Mouse (Mus musculus) megakaryocyte, adult 5-6 weeks (primary cell): ENCODE results near the gene Chn2. TPM values are rescaled to one million over a fixed set of nuclear protein-coding genes. Genes with fewer than 3 reads are reported as not detected.
A peak's percentile ranks its signal among the peaks of the same experiment; 100 is the strongest.

Experiments
- ATAC-seq: 2 replicates; pipeline ENCODE4 v1.8.0; 2016; ENCODE audit warnings: mild to moderate bottlenecking, inconsistent platforms; ENCODE audit not compliant: poor library complexity, severe bottlenecking
- total RNA-seq, 2 experiments: library from RNA; stranded (forward) in 1 of 2; stranded (reverse) in 1 of 2; fragments of 153-499, 151-499 nt in 1 of 2; fragments of 221-1000, 200-1000 nt in 1 of 2; gene quantifications; 2 replicates each; pipeline versions ENCODE4 v1.2.3 to v1.2.4; 2015 to 2017

Gene Chn2
- total RNA-seq, 2 experiments from 2014 or later = 21.0 to 21.5 TPM

DNA sequence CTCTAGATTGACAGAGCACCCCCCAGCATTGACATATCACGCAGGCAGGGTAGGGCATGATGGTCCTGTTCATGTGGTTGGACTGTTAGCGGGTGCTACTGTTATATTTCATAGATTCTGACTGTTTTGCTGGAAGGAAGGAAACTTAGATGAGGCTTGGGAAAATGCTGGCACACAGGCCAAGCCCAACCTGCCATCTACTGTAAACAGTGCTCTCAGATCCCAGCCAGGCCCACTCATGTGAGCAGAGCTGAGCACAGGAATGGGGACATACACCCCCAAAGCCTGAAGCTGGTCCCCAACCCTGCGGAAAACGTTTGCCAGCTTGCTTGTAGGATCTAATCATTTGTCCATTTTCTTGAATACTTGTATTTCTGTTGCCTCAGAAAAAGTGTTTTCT, 32.1 kb downstream of the Chn2 start:
- ATAC-seq = no peak

DNA sequence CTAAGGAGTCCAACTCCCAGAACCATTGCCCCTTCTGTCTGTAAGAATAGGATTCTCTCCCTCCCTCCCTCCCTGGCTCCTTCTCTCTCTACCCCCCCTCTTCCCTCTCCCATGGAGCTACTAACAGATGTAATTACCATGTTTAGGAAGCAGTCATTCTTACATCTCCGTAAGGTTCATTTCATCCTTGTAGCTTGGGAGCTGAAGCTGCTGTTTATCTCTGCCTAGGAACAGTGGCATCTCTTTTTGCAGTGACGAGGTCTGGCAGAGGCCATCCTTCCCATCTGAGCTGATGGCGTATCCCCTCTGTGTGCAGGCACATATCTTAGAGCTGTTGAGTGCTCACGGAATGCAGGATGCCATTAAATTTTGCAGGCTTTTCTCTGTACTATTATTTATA, 35.1 kb downstream of the Chn2 start:
- ATAC-seq = no peak

DNA sequence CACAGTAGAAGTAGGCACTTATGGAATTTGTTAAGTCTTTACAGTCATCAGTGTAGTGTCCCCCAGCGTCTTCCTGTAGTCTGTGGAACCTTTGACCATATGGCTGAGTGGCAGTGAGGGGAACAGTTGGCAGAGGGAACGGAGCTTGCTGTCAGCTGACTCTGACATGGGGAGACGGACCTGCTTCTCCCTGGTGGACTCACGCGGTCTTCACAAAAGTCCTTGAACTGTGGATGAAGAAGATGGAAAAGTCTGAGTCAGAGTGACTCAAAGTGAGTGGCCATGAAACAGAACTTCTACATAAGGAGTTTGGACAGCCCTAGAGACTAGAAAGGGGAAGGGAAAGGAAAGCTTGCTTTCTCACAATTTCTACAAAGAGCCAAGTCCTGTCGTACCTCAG, 36.1 kb downstream of the Chn2 start:
- ATAC-seq = peak; percentile 36; the same call in 1 of the 2 replicates

DNA sequence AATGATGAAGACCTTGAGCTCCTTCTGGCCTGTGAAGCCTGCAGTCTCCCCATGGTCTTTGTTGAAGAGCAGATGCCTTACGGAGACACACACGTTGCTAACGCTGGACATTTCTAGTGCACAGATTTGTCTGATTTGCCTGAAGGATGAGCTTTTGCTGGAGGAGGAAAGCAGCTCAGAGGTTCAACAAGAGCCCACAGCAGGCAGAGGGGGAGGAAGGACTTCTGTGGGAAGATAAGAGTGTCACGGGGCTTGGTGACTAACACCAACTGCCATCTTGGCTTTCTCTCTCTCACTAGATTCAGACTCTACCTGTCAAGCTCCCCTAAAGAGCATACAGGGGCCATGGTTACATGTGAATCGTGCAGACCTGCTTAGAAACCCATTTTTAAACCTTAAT, 37.3 kb downstream of the Chn2 start:
- no peak for ATAC-seq

DNA sequence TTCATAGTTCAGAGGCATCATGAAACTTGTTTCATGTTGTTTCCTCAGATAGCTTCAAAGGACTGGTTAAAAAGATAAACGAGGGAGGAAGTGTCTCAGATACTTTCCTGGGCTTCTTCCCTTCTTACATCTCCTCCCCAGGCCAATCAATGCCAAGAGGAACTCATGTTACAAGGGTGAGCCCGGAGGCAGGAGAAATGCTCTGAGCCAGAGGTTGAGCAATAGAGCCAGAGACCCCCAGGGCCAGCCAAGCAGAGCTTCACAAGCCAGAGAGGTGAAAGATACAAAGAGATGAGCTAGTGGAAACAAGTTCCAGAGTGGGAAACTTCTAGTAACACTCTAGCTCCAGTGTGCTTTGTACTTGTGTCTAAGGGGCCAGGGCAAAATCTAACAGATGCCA, 38.9 kb downstream of the Chn2 start:
- ATAC-seq = no peak

DNA sequence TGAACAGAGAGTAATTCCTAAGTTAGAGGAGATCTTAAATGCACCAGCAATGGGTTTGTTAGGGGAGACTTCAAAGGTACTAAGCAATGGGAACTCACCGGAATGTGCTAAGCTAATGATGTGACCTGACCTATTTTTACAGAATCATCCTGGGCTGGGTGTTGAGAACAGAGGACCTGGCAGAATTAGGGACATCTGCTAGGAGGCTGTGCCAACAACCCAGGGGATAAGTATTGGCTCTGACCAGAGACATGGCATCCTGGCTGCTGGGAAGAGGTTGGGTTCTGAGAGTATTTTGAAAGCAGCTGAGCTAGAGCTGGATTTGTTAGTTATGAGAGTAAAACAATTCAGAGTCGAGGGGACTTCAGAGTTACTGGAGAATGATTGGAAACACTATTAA, 40.5 kb downstream of the Chn2 start:
- ATAC-seq = no peak

DNA sequence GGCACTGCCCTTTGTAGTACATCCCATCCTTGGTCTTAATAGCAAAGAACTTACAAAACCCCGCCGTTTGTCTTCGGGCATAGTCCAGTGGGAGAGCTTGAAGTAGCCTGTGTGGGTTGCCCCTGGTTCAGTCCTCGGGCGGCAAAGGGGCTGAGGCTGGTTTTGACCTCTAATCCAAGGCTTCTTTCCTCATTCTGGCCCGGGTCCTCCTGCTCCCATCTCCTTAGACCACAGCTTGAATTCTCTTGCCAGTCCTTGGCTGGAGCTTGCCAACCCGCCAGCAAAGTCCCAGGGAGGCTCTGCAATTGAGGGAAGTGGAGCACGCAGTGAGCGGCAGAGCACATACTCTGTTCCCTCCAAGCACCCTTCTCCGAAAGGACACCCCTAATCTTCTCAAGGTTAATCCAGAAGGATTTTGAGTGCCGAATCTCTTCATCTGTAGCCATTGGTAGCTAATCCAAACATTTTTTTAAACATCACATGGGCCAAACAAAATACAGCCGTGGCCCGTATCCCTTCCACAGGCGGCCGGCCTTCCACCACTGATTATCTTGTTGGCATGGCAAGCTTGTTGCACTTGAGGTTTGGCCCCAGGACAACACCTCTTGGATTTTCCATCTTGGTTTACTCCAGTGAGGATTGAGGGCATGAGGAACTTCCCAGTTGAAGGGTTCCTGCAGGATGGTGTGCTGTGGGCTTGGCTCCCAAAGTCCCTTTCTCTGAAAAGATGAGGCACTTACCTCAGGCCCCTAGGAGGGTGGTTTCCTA, 41.3 kb downstream of the Chn2 start:
- no peak for ATAC-seq

DNA sequence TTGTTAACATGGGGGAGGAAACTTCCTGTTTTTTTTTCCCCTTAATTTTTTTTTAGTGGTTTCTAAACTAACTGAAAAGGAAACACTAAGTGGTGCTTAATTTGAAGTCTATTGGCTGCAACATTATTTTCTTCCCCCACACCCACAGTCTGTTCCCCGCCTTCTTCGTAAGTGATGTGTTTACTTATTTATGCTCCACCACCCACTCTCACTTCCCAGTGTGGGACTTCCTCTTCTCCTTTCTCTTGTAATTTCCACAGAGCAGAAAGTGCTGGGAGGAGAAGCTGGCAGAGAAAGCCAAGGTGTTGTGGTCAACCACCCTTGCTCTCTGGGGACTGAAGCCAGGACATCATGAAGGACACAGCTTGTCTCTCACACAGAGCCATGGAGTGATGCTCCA, 43.2 kb downstream of the Chn2 start:
- ATAC-seq = peak; percentile 94

DNA sequence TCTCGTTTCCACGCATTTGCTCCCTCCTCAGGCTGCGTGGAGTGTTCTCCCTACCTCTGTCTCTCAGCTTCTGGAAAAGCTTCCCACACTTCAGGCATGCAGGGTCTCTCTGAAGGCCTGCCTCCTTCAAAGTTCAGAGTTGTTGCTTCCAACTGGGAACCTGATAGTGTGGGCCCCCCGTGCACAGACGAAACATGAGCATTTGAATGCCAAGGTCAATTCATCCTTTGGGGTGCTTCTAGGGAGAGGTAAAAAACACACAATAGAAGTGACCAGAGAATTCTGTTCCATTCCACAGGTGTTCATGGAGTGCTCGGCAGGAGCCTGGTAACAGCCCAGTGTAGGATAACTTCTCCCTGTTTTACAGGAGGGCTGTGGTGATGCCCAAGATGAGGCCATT, 44.7 kb downstream of the Chn2 start:
- ATAC-seq = no peak

DNA sequence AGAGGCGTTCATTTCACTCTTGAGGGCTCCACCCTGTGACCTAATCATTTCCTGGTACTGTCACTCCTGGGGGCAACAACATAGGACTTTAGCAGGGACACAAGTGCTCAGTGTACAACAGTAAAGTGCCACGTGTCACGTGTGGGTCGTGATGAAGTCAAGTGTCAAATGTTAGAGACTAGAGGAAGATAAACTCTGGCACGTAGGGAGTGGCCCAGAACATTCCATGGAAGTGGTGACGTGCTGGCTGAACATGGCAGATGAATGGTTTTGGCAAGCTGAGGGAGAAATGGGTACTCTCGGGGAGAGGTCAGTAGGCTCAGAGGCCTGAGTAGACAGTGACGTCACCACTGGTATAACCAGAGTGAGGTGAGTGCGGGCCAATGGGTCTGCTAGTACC, 45.7 kb downstream of the Chn2 start:
- ATAC-seq = no peak

DNA sequence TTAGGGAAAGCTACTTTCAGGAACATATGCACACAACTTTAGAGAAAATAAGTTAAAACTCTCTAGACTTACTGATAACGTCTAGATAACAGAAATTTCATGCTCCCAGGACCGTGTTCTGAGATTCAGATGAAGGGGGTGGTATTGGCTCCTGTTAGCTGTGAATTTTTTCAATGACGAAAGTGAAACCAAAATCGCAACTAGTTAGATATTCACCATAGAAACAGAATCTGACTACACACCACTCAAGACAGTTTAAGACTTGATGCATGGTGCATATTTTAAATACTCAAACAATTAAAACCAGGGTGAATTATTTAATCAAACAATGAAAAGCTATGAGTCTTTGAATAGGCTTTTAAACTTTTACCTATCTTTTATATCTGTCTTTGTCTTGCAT, 48.8 kb downstream of the Chn2 start:
- 0 out of 2 replicates have a peak, but pooled peaks have one; percentile 28 for ATAC-seq

DNA sequence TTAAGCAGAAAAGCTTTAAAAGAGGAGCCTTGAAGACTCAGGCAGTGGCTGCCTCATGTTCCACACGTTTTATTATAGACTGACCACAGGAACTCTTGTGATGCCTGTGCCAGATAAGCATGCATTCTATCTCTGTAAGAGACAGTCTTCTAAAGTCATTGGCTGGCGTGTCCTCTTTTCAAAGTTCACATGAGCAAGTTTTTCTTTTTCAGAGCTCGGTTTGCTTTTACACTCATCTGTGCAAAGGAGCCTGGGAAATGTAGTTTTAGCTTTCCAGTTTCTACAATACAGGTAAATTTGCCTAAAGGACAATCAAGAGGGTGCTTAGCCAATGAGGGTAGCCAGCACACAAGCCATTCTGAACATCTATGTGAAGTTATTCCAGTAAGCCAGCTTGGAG, 51.5 kb downstream of the Chn2 start:
- no peak for ATAC-seq

DNA sequence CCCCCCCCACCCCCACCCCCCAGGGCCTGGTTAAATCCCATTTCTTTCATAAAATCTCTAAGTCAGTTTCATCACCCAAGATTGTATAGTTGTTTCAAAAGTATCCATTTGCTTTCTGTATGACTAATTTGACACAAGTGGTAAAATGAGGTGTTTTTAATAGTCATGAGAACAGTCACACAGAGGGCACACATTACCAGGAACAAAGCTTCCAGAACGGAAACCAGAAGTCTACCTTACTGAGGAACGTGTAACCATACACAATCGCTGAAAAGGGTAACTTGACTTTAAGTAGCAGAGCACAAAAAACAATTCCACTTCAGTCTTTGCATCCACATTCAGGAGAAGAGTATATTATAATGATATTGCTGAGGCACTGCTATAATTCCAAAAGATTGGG, 53.6 kb downstream of the Chn2 start:
- ATAC-seq = no peak

DNA sequence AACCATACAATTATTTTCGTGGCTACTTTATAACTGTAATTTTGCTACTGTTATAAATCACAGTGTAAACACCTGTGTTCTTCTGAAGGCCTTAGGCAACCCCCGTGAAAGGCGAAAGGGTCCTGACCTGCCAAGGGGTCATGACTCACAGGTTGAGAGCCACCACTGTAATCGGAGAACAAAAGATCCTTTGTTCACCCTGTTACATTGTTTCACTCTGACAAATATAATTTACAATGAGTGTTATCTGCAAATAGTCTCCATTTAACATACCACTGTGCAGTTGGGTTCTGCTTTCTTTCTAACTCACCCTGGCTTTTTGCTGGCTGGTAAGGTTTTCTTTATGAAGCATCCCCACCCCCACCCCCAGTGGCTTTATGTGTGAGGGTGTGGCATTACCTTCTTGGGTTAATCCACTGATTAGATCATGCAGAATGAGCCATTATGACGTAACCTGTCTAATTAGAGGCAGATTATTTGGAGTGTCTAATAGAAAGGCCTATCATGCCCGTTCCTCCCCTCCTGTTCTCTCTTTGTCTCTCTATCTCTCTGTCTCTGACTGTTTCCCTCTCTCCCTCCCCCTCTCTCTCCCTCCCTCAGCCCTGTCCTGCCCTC, 56.9 kb downstream of the Chn2 start:
- ATAC-seq = no peak

DNA sequence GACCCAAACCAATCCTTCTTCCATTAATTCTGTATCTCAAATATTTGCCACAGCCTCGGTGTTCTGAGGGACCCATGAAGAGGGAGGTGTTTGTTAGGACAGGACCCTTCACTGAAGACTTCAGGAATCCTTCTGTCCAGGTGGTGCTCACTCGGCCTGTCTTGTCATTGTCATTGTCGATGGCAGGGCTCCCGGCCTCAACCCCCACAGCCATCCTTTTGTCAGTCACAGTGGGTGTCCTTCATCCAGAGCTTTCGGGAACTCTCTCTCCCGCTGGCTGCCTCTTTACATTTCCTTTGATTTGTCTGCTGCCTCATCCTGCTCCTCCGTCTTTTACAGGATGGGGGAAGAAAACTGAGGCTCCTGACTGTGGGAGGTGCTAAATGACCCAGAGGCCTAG, 57.5 kb downstream of the Chn2 start:
- ATAC-seq = no peak

DNA sequence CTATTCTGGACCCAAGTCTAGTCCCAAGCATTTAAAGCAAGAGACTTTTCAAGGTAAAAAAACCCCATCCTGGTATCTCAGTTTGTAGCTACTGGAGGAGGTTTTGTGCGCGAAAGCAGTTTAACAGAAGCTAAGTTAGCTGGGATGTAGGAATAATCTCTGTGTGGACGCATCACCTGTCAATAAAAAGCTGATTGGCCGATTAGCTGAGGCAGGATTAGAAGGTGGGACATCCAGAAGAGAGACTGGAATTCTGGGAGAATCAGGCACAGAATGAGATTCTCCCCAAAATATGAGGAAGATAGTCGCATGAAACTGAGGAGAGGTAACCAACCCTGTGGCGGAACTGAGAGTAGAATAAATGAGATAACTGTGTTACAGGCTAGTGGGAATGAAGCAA, 59.0 kb downstream of the Chn2 start:
- ATAC-seq = no peak

DNA sequence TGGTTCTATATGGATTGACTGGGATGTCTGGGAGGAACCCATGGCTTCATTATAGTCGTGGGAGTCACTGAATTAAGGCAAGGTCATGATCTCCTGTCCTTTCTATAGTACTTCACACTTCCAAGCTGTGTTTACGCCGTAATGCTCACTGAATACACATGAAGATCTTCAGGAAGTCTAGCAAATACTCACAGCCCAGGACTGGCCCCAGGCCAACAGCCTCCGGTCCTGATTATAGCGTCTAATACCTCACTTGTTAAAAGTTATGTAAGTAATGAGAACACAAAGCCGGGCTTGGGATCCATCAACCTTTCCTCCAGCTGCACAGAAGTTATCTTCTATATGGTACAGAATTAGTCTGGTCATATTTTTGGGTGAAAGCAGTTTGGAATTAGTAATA, 60.3 kb downstream of the Chn2 start:
- ATAC-seq = no peak

DNA sequence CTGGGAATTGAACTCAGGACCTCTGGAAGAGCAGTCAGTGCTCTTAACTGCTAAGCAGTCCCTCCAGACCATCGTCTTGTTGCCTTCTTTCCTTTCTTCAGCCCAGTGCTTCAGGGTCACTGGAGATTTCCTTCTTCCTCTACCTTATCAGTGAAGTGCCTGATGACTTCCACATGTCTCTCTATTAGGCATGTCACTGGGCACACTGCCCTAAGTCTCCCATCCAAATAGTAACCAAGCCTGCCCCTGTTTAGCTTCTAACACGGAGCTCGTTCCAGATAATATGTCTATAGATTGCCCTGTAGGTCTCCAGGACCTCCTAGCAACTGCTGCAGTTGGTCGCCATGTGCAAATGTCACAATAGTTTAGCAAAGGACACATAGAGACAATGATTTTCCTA, 62.9 kb downstream of the Chn2 start:
- ATAC-seq = no peak

DNA sequence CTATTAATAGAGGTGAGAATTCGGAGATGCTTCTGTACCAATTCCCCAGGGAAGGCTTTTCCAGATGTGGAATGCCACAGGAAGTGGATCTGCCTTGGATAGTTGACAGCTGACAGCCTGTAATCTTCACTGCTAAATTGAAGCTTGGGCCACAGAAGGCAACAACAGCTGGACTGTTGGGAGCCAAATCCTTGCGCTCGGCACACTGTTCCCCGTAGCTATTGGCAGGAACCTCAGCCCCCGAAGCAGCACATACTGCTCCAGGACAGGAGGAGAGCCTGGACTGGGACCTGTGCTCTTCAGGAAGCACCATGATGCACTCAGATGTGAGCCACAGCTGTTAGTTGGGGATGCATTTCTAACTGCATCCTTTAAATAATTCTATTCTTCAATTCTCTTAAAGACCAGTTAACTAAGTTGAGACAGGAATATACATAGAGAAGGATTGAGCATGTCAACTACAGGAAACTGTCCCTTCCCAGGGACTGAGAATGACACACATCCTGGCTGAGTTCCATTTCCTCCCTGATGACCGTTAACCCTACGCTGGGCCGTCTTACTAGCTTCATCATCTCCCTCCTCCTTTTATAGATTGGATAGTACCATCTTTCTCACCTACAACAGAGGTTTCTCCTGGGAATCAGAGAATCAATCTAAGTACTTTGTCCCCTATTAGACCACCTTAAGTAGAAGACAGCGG, 64.1 kb downstream of the Chn2 start:
- no peak for ATAC-seq

DNA sequence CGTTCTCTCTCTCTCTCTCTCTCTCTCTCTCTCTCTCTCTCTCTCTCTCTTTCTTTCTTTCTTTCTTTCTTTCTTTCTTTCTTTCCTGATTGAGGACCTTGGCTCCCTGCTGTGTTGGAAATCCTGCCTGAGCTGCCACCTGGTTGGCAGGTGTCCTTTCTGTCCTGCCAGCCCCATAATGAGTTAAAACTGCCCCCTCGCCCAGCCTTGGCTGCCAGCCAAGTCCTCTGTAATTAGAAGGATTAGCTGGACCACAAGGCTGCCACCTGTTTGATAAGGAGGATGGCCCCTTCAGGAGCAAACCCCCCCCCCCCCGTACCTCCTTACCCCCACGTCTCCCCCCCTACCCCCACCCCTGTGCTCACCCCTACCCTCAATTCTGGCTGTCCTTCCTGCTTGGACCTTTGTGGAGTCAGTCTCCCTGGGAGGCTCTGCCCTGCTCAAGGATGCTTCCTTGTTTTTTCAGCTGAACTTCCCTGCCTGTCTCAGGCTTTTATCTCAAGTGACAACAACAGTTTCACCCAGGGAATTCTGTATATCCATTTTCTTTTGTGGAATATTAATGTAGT, 72.1 kb downstream of the Chn2 start:
- no peak for ATAC-seq

DNA sequence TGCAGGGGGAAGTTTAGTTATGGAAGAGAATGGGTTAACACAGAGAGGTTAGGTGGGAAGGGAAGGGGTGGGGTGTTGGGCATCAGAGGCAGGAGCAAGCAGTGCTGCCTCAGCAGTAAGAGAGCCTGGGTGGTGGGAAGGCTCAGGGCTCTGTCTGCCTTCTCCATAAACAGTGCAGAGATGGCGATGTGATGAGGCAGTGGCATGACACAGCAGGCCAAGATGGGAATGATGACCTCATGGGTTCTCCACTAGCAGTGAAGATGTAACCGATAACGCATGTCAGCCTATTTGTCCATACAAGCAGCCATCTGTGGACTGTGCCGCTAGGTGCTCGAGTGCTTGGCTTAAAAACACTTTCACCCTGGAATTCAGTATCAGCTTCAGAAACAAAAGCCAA, 74.0 kb downstream of the Chn2 start:
- no peak for ATAC-seq

DNA sequence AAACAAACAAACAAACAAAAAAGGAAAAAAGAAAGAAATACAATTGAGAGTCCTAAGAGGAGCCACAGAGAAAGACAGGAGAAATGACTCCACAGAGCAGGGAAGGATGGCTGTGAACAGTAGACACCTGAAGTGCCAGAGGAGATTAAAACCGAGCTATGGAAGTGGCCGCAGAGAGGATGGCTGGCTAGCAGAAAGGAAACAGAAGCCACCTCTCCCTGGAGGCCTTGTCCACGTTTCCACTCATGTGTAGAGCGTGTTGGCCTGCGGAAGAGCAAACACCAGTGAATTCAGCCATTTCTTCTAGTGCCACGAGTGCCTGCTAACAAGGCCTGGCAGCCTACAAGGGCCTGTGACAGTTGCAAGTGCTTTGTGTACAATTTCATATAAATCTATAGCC, 75.1 kb downstream of the Chn2 start:
- no peak for ATAC-seq
